11 mouse cellular contexts compared by ENCODE assay signal in genomic region chr19:4098426-4098825, GRCm38 (mm10). TPM values are rescaled to one million over a fixed set of nuclear protein-coding genes. Genes with fewer than 3 reads are reported as not detected.
DNase-seq lines count a peak whose midpoint lies in the region; ATAC-seq and TF ChIP-seq lines count a peak whose summit lies in the region.
"Had no signal": no experiment of that assay in that cellular context is flagged by ENCODE, and none has a peak within 500 bp of the region (broad histone marks: within the 10 kb centered on the region; RNA-seq: fewer than 3 reads in every experiment).

No protein-coding gene starts in this region.

- peak; percentile 73 to 84 for DNase-seq in adrenal gland, adult (ENCODE audit: inconsistent age in 2 of 2, low spot score in 1 of 2)
- no peak for DNase-seq in adrenal gland, postnatal 4 days (ENCODE audit: low spot score in 2 of 2)
- DNase-seq in hindbrain, embryonic 11.5 days (ENCODE audit: low spot score) = no peak
- DNase-seq in left cerebral cortex, adult 8-10 months (ENCODE audit: low spot score in 2 of 2) = no peak
- DNase-seq in yolk sac, embryonic 10.5 days (ENCODE audit: low spot score) = no peak

- no peak for TF ChIP-seq CTCF in bone marrow macrophage, adult 2 months (IDR thresholded peaks at IDR 0.05; ENCODE audit: low read depth, low read length)

- peaks cover 31% of the 10 kb centered on the region for H3K27me3 ChIP-seq in hindbrain, embryonic 13.5 days
- H3K27me3 ChIP-seq in hindbrain, embryonic 11.5 days (ENCODE audit: control insufficient read depth, insufficient read depth, low read length) = peaks cover 23% of the 10 kb centered on the region

- 0 out of 2 replicates have a peak overlapping the region, but pooled peaks have one; percentile 56 for H3K4me3 ChIP-seq in hindbrain, embryonic 13.5 days
- no peak overlapping the region for H3K4me3 ChIP-seq in hindbrain, embryonic 11.5 days (ENCODE audit: low read depth, low read length)
- peak overlapping the region; percentile 63; the same call in 1 of the 2 replicates for H3K4me3 ChIP-seq in bone marrow macrophage, adult 2 months (ENCODE audit: insufficient read depth, low read length)

- H3K9ac ChIP-seq in hindbrain, embryonic 13.5 days = 0 out of 2 replicates have a peak overlapping the region, but pooled peaks have one; percentile 35
- H3K9ac ChIP-seq in hindbrain, embryonic 11.5 days (ENCODE audit: low read depth, low read length) = no peak overlapping the region
- H3K9ac ChIP-seq: forebrain, postnatal 0 days had no signal

- peak overlapping the region; percentile 12; the same call in 1 of the 2 replicates for H3K27ac ChIP-seq in hindbrain, embryonic 13.5 days
- H3K27ac ChIP-seq in hindbrain, embryonic 11.5 days (ENCODE audit: low read depth, low read length) = no peak overlapping the region
- H3K27ac ChIP-seq in bone marrow macrophage, adult 2 months (ENCODE audit: insufficient read depth, low read depth, low read length) = no peak overlapping the region

- no peaks in the 10 kb centered on the region for H3K9me3 ChIP-seq in hindbrain, embryonic 13.5 days
- no peaks in the 10 kb centered on the region for H3K9me3 ChIP-seq in hindbrain, embryonic 11.5 days (ENCODE audit: control insufficient read depth, low read length)

- peak overlapping the region; percentile 63; the same call in 1 of the 2 replicates for H3K4me2 ChIP-seq in hindbrain, embryonic 13.5 days
- no peak overlapping the region for H3K4me2 ChIP-seq in hindbrain, embryonic 11.5 days (replicated peaks; ENCODE audit: low read depth, low read length)

- WGBS in hindbrain, embryonic 13.5 days = 91% methylated on average over 13 of the region's 13 CpGs
- WGBS in hindbrain, embryonic 11.5 days = 89% methylated on average over 13 of the region's 13 CpGs

- no peak for ATAC-seq in hindbrain, embryonic 13.5 days (ENCODE audit: low FRiP score)
- ATAC-seq in hindbrain, embryonic 11.5 days (ENCODE audit: low FRiP score) = no peak
- 0 out of 2 replicates have a peak, but pooled peaks have one; percentile 4 for ATAC-seq in megakaryocyte, adult 5-6 weeks (ENCODE audit: poor library complexity, severe bottlenecking)
- ATAC-seq: forebrain, postnatal 0 days had no signal

- H3K4me1 ChIP-seq in hindbrain, embryonic 13.5 days (replicated peaks) = peaks cover 67% of the 10 kb centered on the region
- peaks cover 14% of the 10 kb centered on the region for H3K4me1 ChIP-seq in hindbrain, embryonic 11.5 days (replicated peaks; ENCODE audit: control insufficient read depth, insufficient read depth, low read length)
- H3K4me1 ChIP-seq in bone marrow macrophage, adult 2 months (ENCODE audit: control insufficient read depth, insufficient read depth, low read length) = peaks cover 26% of the 10 kb centered on the region

- no peak for TF ChIP-seq POLR2A in bone marrow macrophage, adult 2 months (IDR thresholded peaks at IDR 0.05; ENCODE audit: borderline replicate concordance, low read depth, low read length)

- H3K36me3 ChIP-seq in hindbrain, embryonic 13.5 days = peaks cover 3% of the 10 kb centered on the region
- no peaks in the 10 kb centered on the region for H3K36me3 ChIP-seq in hindbrain, embryonic 11.5 days (ENCODE audit: control insufficient read depth, insufficient read depth, low read length)

RNA-seq across cellular contexts. Expression of gene Pitpnm1, which starts 1.4 kb away (rescaled TPM):
- 10 to 100 TPM; 51.6 to 65.0 TPM for total RNA-seq in adrenal gland, postnatal 4 days (2021)
- polyA plus RNA-seq in hindbrain, embryonic 13.5 days (2015; fragmentation: Nextera tagmentation; extraction: Ambion mirVana) = 43.3 and 48.5 TPM in 2 replicates
- 12.2 and 15.4 TPM in 2 replicates for polyA plus RNA-seq in hindbrain, embryonic 11.5 days (2014; fragmentation: Nextera tagmentation; extraction: Ambion mirVana)
- polyA plus RNA-seq in bone marrow macrophage, adult 2 months (2012; ENCODE audit: insufficient read depth, insufficient read length, missing spikeins) = 72.3 and 86.7 TPM in 2 replicates
- total RNA-seq in megakaryocyte, adult 5-6 weeks (2015) = 38.3 and 47.7 TPM in 2 replicates
- total RNA-seq in megakaryocyte, adult 5-6 weeks (2017) = 30.2 and 38.9 TPM in 2 replicates
- total RNA-seq in left cerebral cortex, adult 8-10 months (2022) = 100 to 1,000 TPM; 199 to 206 (median 205) TPM

RNA-seq across cellular contexts. Expression of gene Cdk2ap2, which starts 1.4 kb away (rescaled TPM):
- 10 to 100 TPM; 45.8 to 47.3 TPM for total RNA-seq in adrenal gland, postnatal 4 days (2021)
- 79.8 and 81.0 TPM in 2 replicates for polyA plus RNA-seq in hindbrain, embryonic 13.5 days (2015; fragmentation: Nextera tagmentation; extraction: Ambion mirVana)
- polyA plus RNA-seq in hindbrain, embryonic 11.5 days (2014; fragmentation: Nextera tagmentation; extraction: Ambion mirVana) = 74.4 and 84.3 TPM in 2 replicates
- 98.0 and 98.3 TPM in 2 replicates for polyA plus RNA-seq in bone marrow macrophage, adult 2 months (2012; ENCODE audit: insufficient read depth, insufficient read length, missing spikeins)
- 245 and 277 TPM in 2 replicates for total RNA-seq in megakaryocyte, adult 5-6 weeks (2015)
- total RNA-seq in megakaryocyte, adult 5-6 weeks (2017) = 72.9 and 83.4 TPM in 2 replicates
- total RNA-seq in left cerebral cortex, adult 8-10 months (2022) = 10 to 100 TPM; 20.2 to 28.9 (median 23.4) TPM

RNA-seq across cellular contexts. Expression of gene Cabp2, which starts 17.0 kb away (rescaled TPM):
- 1 to 10 TPM in 1 of 2 experiments, not detected in 1; 1.2 TPM for total RNA-seq in adrenal gland, postnatal 4 days (2021)
- not detected in 2 replicates for polyA plus RNA-seq in hindbrain, embryonic 13.5 days (2015; fragmentation: Nextera tagmentation; extraction: Ambion mirVana)
- polyA plus RNA-seq in hindbrain, embryonic 11.5 days (2014; fragmentation: Nextera tagmentation; extraction: Ambion mirVana) = not detected in 2 replicates
- polyA plus RNA-seq in bone marrow macrophage, adult 2 months (2012; ENCODE audit: insufficient read depth, insufficient read length, missing spikeins) = not detected in 2 replicates
- not detected in 2 replicates for total RNA-seq in megakaryocyte, adult 5-6 weeks (2015)
- not detected in 2 replicates for total RNA-seq in megakaryocyte, adult 5-6 weeks (2017)
- total RNA-seq in left cerebral cortex, adult 8-10 months (2022) = not detected
- total RNA-seq: forebrain, postnatal 0 days had no signal
- polyA plus RNA-seq: brain, embryonic 14.5 days; forebrain, postnatal 0 days; lung, embryonic 14.5 days had no signal

RNA-seq across cellular contexts. Expression of gene Aip, which starts 27.2 kb away (rescaled TPM):
- total RNA-seq in adrenal gland, postnatal 4 days (2021) = 10 to 100 TPM; 86.1 to 88.5 TPM
- 90.3 and 91.7 TPM in 2 replicates for polyA plus RNA-seq in hindbrain, embryonic 13.5 days (2015; fragmentation: Nextera tagmentation; extraction: Ambion mirVana)
- 65.7 and 67.4 TPM in 2 replicates for polyA plus RNA-seq in hindbrain, embryonic 11.5 days (2014; fragmentation: Nextera tagmentation; extraction: Ambion mirVana)
- 75.1 and 75.6 TPM in 2 replicates for polyA plus RNA-seq in bone marrow macrophage, adult 2 months (2012; ENCODE audit: insufficient read depth, insufficient read length, missing spikeins)
- 111 and 139 TPM in 2 replicates for total RNA-seq in megakaryocyte, adult 5-6 weeks (2015)
- total RNA-seq in megakaryocyte, adult 5-6 weeks (2017) = 72.5 and 76.7 TPM in 2 replicates
- 100 to 1,000 TPM; 120 to 143 (median 134) TPM for total RNA-seq in left cerebral cortex, adult 8-10 months (2022)

RNA-seq across cellular contexts. Expression of gene Gstp3, which starts 39.1 kb away (rescaled TPM):
- 10 to 100 TPM in 1 of 2 experiments, 1 to 10 TPM in 1; 1.9 to 37.5 TPM for total RNA-seq in adrenal gland, postnatal 4 days (2021)
- polyA plus RNA-seq in hindbrain, embryonic 13.5 days (2015; fragmentation: Nextera tagmentation; extraction: Ambion mirVana) = not detected in 2 replicates
- polyA plus RNA-seq in hindbrain, embryonic 11.5 days (2014; fragmentation: Nextera tagmentation; extraction: Ambion mirVana) = not detected in 2 replicates
- not detected in 2 replicates for polyA plus RNA-seq in bone marrow macrophage, adult 2 months (2012; ENCODE audit: insufficient read depth, insufficient read length, missing spikeins)
- total RNA-seq in megakaryocyte, adult 5-6 weeks (2015) = 3.0 and 5.0 TPM in 2 replicates
- 4.0 and 4.5 TPM in 2 replicates for total RNA-seq in megakaryocyte, adult 5-6 weeks (2017)
- not detected for total RNA-seq in left cerebral cortex, adult 8-10 months (2022)
- total RNA-seq: forebrain, postnatal 0 days had no signal
- polyA plus RNA-seq: brain, embryonic 14.5 days; forebrain, postnatal 0 days; lung, embryonic 14.5 days had no signal

Comparison
In these comparisons a context has a peak if more than half of its experiments do, and no peak if none do; other contexts are left out.
1. DNase-seq: peak in adrenal gland, adult (2 of 2); none in adrenal gland, postnatal 4 days (0 of 2), hindbrain, embryonic 11.5 days (single experiment), left cerebral cortex, adult 8-10 months (0 of 2) and yolk sac, embryonic 10.5 days (single experiment).